Mouse (Mus musculus) embryonic facial prominence, embryonic 11.5 days (tissue): Measurements from ENCODE around the gene Spsb4. TPM values are rescaled to one million over a fixed set of nuclear protein-coding genes. Genes with fewer than 3 reads are reported as not detected.

Source experiments
- ATAC-seq: fragments of 200-750 bp; cut with Nextera tagmentation; replicated peaks from 2 replicates; pipeline ENCODE4 v1.8.0; 2017; ENCODE audit warnings: low read depth; ENCODE audit not compliant: insufficient number of reproducible peaks, low FRiP score, low TSS enrichment
- DNase-seq: peaks from one replicate; pipeline ENCODE4 v3.0.0-alpha.2; 2015; ENCODE audit warnings: low spot score
- H3K27ac ChIP-seq: fragments of 300-500 bp; sonication (generic); replicated peaks from 2 replicates; pipeline ENCODE4 v1.5.1; 2014; ENCODE audit warnings: mild to moderate bottlenecking, low read depth, low read length, control low read depth
- H3K27me3 ChIP-seq: fragments of 300-500 bp; sonication (generic); 2 replicates; pipeline ENCODE4 v1.6.1; 2014; ENCODE audit warnings: mild to moderate bottlenecking, low read length, moderate library complexity, mixed read lengths; ENCODE audit not compliant: control insufficient read depth, insufficient read depth
- H3K36me3 ChIP-seq: fragments of 300-500 bp; sonication (generic); replicated peaks from 2 replicates; pipeline ENCODE4 v1.6.1; 2014; ENCODE audit warnings: low read depth, mild to moderate bottlenecking, low read length, moderate library complexity, mixed read lengths; ENCODE audit not compliant: control insufficient read depth, insufficient read depth
- H3K4me1 ChIP-seq: fragments of 300-500 bp; sonication (generic); 2 replicates; pipeline ENCODE4 v1.6.1; 2014; ENCODE audit warnings: low read length, mixed read lengths; ENCODE audit not compliant: control insufficient read depth, insufficient read depth
- H3K4me2 ChIP-seq: fragments of 300-500 bp; sonication (generic); 2 replicates; pipeline ENCODE4 v1.6.1; 2014; ENCODE audit warnings: low read depth, mild to moderate bottlenecking, control low read depth, low read length, moderate library complexity
- H3K4me3 ChIP-seq: fragments of 300-500 bp; sonication (generic); 2 replicates; pipeline ENCODE4 v1.5.1; 2014; ENCODE audit warnings: low read depth, low read length, control low read depth
- H3K9ac ChIP-seq: fragments of 300-500 bp; sonication (generic); replicated peaks from 2 replicates; pipeline ENCODE4 v1.6.1; 2014; ENCODE audit warnings: mild to moderate bottlenecking, control low read depth, low read length
- H3K9me3 ChIP-seq: fragments of 300-500 bp; sonication (generic); replicated peaks from 2 replicates; pipeline ENCODE4 v1.6.1; 2016; ENCODE audit warnings: mild to moderate bottlenecking, low read length, inconsistent platforms, mixed read lengths; ENCODE audit not compliant: control insufficient read depth
- WGBS: fragments of 180-500 bp; shearing (Covaris S2); extraction: QIAGEN DNeasy Blood & Tissue Kit; methylation state at CpG from one replicate; pipeline ENCODE4 v1.1.7; 2014; 5-methylcytosine and 5-hydroxymethylcytosine counted together
- polyA plus RNA-seq: library from polyadenylated mRNA; unstranded; fragments of >200 nt; fragmentation: Nextera tagmentation; extraction: Ambion mirVana; gene quantifications from 2 replicates; pipeline ENCODE4 v1.2.1, GENCODE M21; 2014

The Spsb4 gene
- polyA plus RNA-seq, 1 experiment from 2014 or later = 39.7 TPM

- Histone ChIP-seq H3K27me3 (no peaks in the 10 kb centered on the region), H3K4me2 (no peak overlapping the region), H3K9me3 (no peaks in the 10 kb centered on the region), H3K36me3 (no peaks in the 10 kb centered on the region), H3K4me1 (no peaks in the 10 kb centered on the region), H3K27ac (no peak overlapping the region), H3K4me3 (no peak overlapping the region), H3K9ac (no peak overlapping the region)
- DNase-seq (no peak), ATAC-seq (no peak)
- WGBS = 82% methylated on average over 6 of the region's 6 CpGs
Observed at GRCm38 (mm10) chr9:96914851-96915250, 103.8 kb downstream of the Spsb4 start.

GRCm38 (mm10) chr9:96914005-96914404, 104.6 kb downstream of the Spsb4 start:
- 86% methylated on average over 3 of the region's 3 CpGs for WGBS
- H3K27ac ChIP-seq = no peak overlapping the region

GRCm38 (mm10) chr9:96909503-96909902, 109.1 kb downstream of the Spsb4 start:
- H3K27me3 ChIP-seq = no peaks in the 10 kb centered on the region
- no peaks in the 10 kb centered on the region for H3K36me3 ChIP-seq
- no peak overlapping the region for H3K27ac ChIP-seq
- H3K4me2 ChIP-seq = no peak overlapping the region
- 85% methylated on average over 1 of the region's 1 CpGs for WGBS
- no peaks in the 10 kb centered on the region for H3K4me1 ChIP-seq
- DNase-seq = no peak
- H3K4me3 ChIP-seq = no peak overlapping the region
- H3K9ac ChIP-seq = no peak overlapping the region
- no peaks in the 10 kb centered on the region for H3K9me3 ChIP-seq
- ATAC-seq = no peak

More at GRCm38 (mm10) chr9:96914005-96914404, 104.6 kb downstream of the Spsb4 start:
- H3K36me3 ChIP-seq = no peaks in the 10 kb centered on the region
- no peaks in the 10 kb centered on the region for H3K9me3 ChIP-seq
- no peaks in the 10 kb centered on the region for H3K27me3 ChIP-seq
- ATAC-seq (no peak), DNase-seq (no peak)
- H3K4me3 ChIP-seq = no peak overlapping the region
- H3K4me2 ChIP-seq = no peak overlapping the region
- H3K4me1 ChIP-seq = no peaks in the 10 kb centered on the region
- no peak overlapping the region for H3K9ac ChIP-seq

GRCm38 (mm10) chr9:96908737-96909136, 109.9 kb downstream of the Spsb4 start:
- Histone ChIP-seq H3K4me2 (no peak overlapping the region), H3K27me3 (no peaks in the 10 kb centered on the region), H3K9me3 (no peaks in the 10 kb centered on the region), H3K4me3 (no peak overlapping the region), H3K4me1 (no peaks in the 10 kb centered on the region), H3K36me3 (no peaks in the 10 kb centered on the region), H3K27ac (no peak overlapping the region), H3K9ac (no peak overlapping the region)
- 66% methylated on average over 2 of the region's 2 CpGs for WGBS
- ATAC-seq (no peak), DNase-seq (no peak)

- no peaks in the 10 kb centered on the region for H3K9me3 ChIP-seq
- H3K4me3 ChIP-seq = no peak overlapping the region
- no peak overlapping the region for H3K9ac ChIP-seq
- H3K27me3 ChIP-seq = no peaks in the 10 kb centered on the region
- ATAC-seq (no peak), DNase-seq (no peak)
- no peak overlapping the region for H3K27ac ChIP-seq
- H3K36me3 ChIP-seq = no peaks in the 10 kb centered on the region
- no peaks in the 10 kb centered on the region for H3K4me1 ChIP-seq
- 90% methylated on average over 7 of the region's 7 CpGs for WGBS
- H3K4me2 ChIP-seq = no peak overlapping the region
Observed at GRCm38 (mm10) chr9:96904360-96905355, 114.0 kb downstream of the Spsb4 start.

- Histone ChIP-seq H3K9me3 (no peaks in the 10 kb centered on the region), H3K27ac (no peak overlapping the region), H3K27me3 (no peaks in the 10 kb centered on the region), H3K36me3 (no peaks in the 10 kb centered on the region), H3K4me2 (no peak overlapping the region), H3K9ac (no peak overlapping the region), H3K4me1 (no peaks in the 10 kb centered on the region), H3K4me3 (no peak overlapping the region)
- ATAC-seq (no peak), DNase-seq (no peak)
- 84% methylated on average over 5 of the region's 5 CpGs for WGBS
Observed at GRCm38 (mm10) chr9:96899717-96900116, 118.9 kb downstream of the Spsb4 start.

- no peak for DNase-seq
- Histone ChIP-seq H3K4me1 (no peaks in the 10 kb centered on the region), H3K27ac (no peak overlapping the region), H3K9ac (no peak overlapping the region), H3K4me2 (no peak overlapping the region), H3K27me3 (no peaks in the 10 kb centered on the region), H3K9me3 (no peaks in the 10 kb centered on the region), H3K4me3 (no peak overlapping the region), H3K36me3 (no peaks in the 10 kb centered on the region)
- no peak for ATAC-seq
Observed at GRCm38 (mm10) chr9:96899004-96899403, 119.6 kb downstream of the Spsb4 start.

- no peak for ATAC-seq
- Histone ChIP-seq H3K9ac (no peak overlapping the region), H3K4me2 (no peak overlapping the region), H3K27ac (no peak overlapping the region), H3K36me3 (no peaks in the 10 kb centered on the region), H3K4me1 (no peaks in the 10 kb centered on the region), H3K4me3 (no peak overlapping the region), H3K27me3 (no peaks in the 10 kb centered on the region), H3K9me3 (no peaks in the 10 kb centered on the region)
- WGBS = 89% methylated on average over 1 of the region's 1 CpGs
- no peak for DNase-seq
Observed at GRCm38 (mm10) chr9:96896690-96897089, 122.0 kb downstream of the Spsb4 start.
